ENCODE assay signal across 24 mouse cellular contexts in genomic region chr7:111676483-111676882, GRCm38 (mm10).
"Had no signal": no experiment of that assay in that cellular context is flagged by ENCODE, and none has a peak within 500 bp of the region (broad histone marks: within the 10 kb centered on the region; RNA-seq: fewer than 3 reads in every experiment).

No protein-coding gene starts in this region.

- ATAC-seq: liver, embryonic 12.5 days; midbrain, embryonic 13.5 days; midbrain, embryonic 16.5 days had no signal

- H3K27ac ChIP-seq: kidney, postnatal 0 days; layer of hippocampus, adult 2 months; limb, embryonic 10.5 days; limb, embryonic 13.5 days; liver, embryonic 12.5 days; liver, embryonic 15.5 days; lung, embryonic 15.5 days; midbrain, embryonic 10.5 days; midbrain, embryonic 13.5 days; neural tube, embryonic 13.5 days; stomach, embryonic 15.5 days had no signal

- H3K9me3 ChIP-seq: limb, embryonic 10.5 days; limb, embryonic 13.5 days; liver, embryonic 12.5 days; liver, embryonic 15.5 days; lung, embryonic 15.5 days; midbrain, embryonic 10.5 days; midbrain, embryonic 13.5 days; neural tube, embryonic 13.5 days; stomach, embryonic 15.5 days had no signal

- H3K27me3 ChIP-seq: limb, embryonic 13.5 days; liver, embryonic 12.5 days; liver, embryonic 15.5 days; lung, embryonic 15.5 days; megakaryocyte, embryonic 14.5 days; midbrain, embryonic 13.5 days; neural tube, embryonic 13.5 days; stomach, embryonic 15.5 days had no signal

- H3K4me2 ChIP-seq: limb, embryonic 13.5 days; liver, embryonic 12.5 days; liver, embryonic 15.5 days; lung, embryonic 15.5 days; midbrain, embryonic 13.5 days; neural tube, embryonic 13.5 days; stomach, embryonic 15.5 days had no signal

- H3K4me3 ChIP-seq: layer of hippocampus, adult 2 months; limb, embryonic 10.5 days; limb, embryonic 13.5 days; liver, embryonic 12.5 days; liver, embryonic 15.5 days; lung, embryonic 15.5 days; midbrain, embryonic 10.5 days; midbrain, embryonic 13.5 days; myocyte; neural tube, embryonic 13.5 days; stomach, embryonic 15.5 days had no signal

- H3K4me1 ChIP-seq: limb, embryonic 10.5 days; limb, embryonic 13.5 days; liver, embryonic 12.5 days; liver, embryonic 15.5 days; lung, embryonic 15.5 days; megakaryocyte, embryonic 14.5 days; midbrain, embryonic 13.5 days; neural tube, embryonic 13.5 days; stomach, embryonic 15.5 days had no signal

- H3K9ac ChIP-seq: limb, embryonic 13.5 days; liver, embryonic 12.5 days; liver, embryonic 15.5 days; lung, embryonic 15.5 days; midbrain, embryonic 13.5 days; neural tube, embryonic 13.5 days; stomach, embryonic 15.5 days had no signal

- DNase-seq: kidney, postnatal 25 days; layer of hippocampus, adult 9-11 months; liver; lung, adult 18-20 months; lung, postnatal 10 days; lung, postnatal 36 days; right cerebral cortex, adult 18-20 months; right cerebral cortex, postnatal 14 days; spleen, adult 18-20 months; thymus, postnatal 25 days had no signal

- H3K36me3 ChIP-seq: limb, embryonic 10.5 days; limb, embryonic 13.5 days; liver, embryonic 12.5 days; liver, embryonic 15.5 days; lung, embryonic 15.5 days; midbrain, embryonic 10.5 days; midbrain, embryonic 13.5 days; neural tube, embryonic 13.5 days; stomach, embryonic 15.5 days had no signal
